Mouse (Mus musculus): ENCODE measurements at regions not wholly inside any gene's neighbourhood (a gene's known extent, or its start where the extent isn't known, plus 50 kb on each side); places are given as distances from the start of the nearest gene placed in this dataset.
"Not testable (repeated sequence)": the region's sequence is repeated elsewhere in the genome, so short reads cannot be mapped to it uniquely, and the experiment has no call there.

GRCm38 (mm10) chr17:49291636-49292035 is 136.5 kb upstream of the Mocs1 start:
- no peak overlapping the region for H3K27ac ChIP-seq
- no peaks in the 10 kb centered on the region for H3K36me3 ChIP-seq
- no peak overlapping the region for H3K4me2 ChIP-seq (replicated peaks)
- no peak overlapping the region for H3K9ac ChIP-seq
- WGBS, result 57% methylated on average over 3 of the region's 3 CpGs
- no peak overlapping the region for H3K4me3 ChIP-seq
- H3K9me3 ChIP-seq (replicated peaks), result 0 out of 2 replicates have a peak, but pooled peaks cover 2% of the 10 kb centered on the region
- no peaks in the 10 kb centered on the region for H3K4me1 ChIP-seq
- ATAC-seq (ENCODE audit: low FRiP score), result no peak
- no peaks in the 10 kb centered on the region for H3K27me3 ChIP-seq

DNA sequence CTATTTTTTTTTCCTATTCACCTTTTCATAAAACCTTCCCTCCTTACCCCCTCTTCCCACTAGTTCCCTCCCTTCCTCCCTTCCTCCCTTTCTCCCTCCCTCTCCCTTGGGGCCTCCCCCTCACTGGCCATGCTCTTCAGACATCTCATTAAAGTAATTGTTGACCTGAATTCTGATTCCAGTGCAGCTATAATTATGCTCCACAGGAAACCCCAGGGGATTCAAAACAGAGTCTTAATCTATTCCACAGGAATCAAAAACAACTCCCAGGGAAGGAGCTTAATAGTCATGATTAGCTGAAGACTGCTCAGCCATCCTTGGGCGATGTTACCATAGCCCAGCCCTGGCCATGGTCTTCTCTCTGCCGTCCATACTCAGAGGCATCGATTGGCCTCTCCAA is 123.7 kb upstream of the Mocs1 start:
- Histone ChIP-seq H3K36me3 (no peaks in the 10 kb centered on the region), H3K4me1 (no peaks in the 10 kb centered on the region), H3K4me2 (replicated peaks) (no peak overlapping the region), H3K27me3 (no peaks in the 10 kb centered on the region), H3K9me3 (replicated peaks) (no peaks in the 10 kb centered on the region), H3K4me3 (no peak overlapping the region), H3K27ac (no peak overlapping the region), H3K9ac (no peak overlapping the region)
- ATAC-seq (ENCODE audit: low FRiP score), result no peak
- 81% methylated on average over 3 of the region's 3 CpGs for WGBS

- no peak for ATAC-seq (ENCODE audit: low FRiP score)
- H3K9me3 ChIP-seq (replicated peaks), result no peaks in the 10 kb centered on the region
- H3K27me3 ChIP-seq, result no peaks in the 10 kb centered on the region
Observed at GRCm38 (mm10) chr17:49305116-49305515, 123.0 kb upstream of the Mocs1 start.

GRCm38 (mm10) chr17:49309079-49309478 is 119.1 kb upstream of the Mocs1 start:
- no peaks in the 10 kb centered on the region for H3K9me3 ChIP-seq (replicated peaks)
- H3K4me1 ChIP-seq, result no peaks in the 10 kb centered on the region
- no peaks in the 10 kb centered on the region for H3K36me3 ChIP-seq
- 37% methylated on average over 5 of the region's 5 CpGs for WGBS
- no peak overlapping the region for H3K9ac ChIP-seq
- H3K27ac ChIP-seq, result no peak overlapping the region
- no peaks in the 10 kb centered on the region for H3K27me3 ChIP-seq
- H3K4me2 ChIP-seq (replicated peaks), result 0 out of 2 replicates have a peak overlapping the region, but pooled peaks have one; percentile 31
- peak; percentile 83 for ATAC-seq (ENCODE audit: low FRiP score)
- 0 out of 2 replicates have a peak overlapping the region, but pooled peaks have one; percentile 4 for H3K4me3 ChIP-seq

More at GRCm38 (mm10) chr17:49305116-49305515, 123.0 kb upstream of the Mocs1 start:
- no peaks in the 10 kb centered on the region for H3K4me1 ChIP-seq
- H3K4me3 ChIP-seq, result no peak overlapping the region
- no peak overlapping the region for H3K27ac ChIP-seq
- WGBS, result 77% methylated on average over 6 of the region's 6 CpGs
- H3K36me3 ChIP-seq, result no peaks in the 10 kb centered on the region
- no peak overlapping the region for H3K9ac ChIP-seq
- H3K4me2 ChIP-seq (replicated peaks), result no peak overlapping the region

DNA sequence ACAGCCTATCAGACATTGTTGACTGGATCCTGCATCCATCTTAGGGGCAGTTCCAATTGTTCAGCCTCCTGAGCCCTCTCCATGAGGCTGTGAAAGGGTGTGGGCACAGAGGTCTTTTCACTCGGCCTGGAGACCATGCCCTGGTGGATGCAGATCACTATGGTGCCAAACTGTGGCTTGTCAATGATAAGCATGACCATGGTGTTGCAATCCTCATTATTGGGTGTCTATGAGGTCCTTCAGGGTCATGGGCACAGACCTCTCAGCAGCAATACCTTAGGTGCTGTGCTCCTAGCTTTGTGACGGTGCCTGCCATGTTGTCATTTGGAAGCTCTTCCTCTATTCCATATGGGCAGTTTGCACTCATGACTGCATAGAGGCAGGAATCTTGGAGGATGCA is 114.0 kb upstream of the Mocs1 start:
- ATAC-seq (ENCODE audit: low FRiP score), result no peak
- Histone ChIP-seq H3K4me2 (replicated peaks) (no peak overlapping the region), H3K9ac (no peak overlapping the region), H3K27me3 (no peaks in the 10 kb centered on the region), H3K9me3 (replicated peaks) (no peaks in the 10 kb centered on the region), H3K4me3 (no peak overlapping the region), H3K27ac (no peak overlapping the region), H3K4me1 (no peaks in the 10 kb centered on the region), H3K36me3 (no peaks in the 10 kb centered on the region)
- 75% methylated on average over 2 of the region's 2 CpGs for WGBS

DNA sequence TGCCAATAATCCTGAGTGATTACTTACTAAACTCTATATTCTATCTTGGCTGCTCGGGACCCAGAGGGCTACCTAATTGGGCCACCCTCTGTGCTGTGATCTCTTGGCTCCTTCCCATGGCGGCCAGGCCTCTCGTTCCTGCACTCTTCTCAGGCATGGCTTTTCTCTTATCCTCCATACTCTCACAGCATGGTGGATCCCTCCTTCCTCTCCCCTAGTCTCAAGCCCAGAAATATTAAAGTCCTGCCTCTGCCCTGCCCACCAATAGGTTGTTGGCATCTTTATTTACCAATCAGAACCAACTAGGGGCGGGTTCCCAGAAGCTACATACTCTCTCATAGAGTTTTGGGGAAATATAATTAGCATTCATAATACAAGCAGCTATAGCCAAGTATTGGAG is 100.6 kb upstream of the Mocs1 start:
- Histone ChIP-seq H3K27ac (no peak overlapping the region), H3K4me3 (no peak overlapping the region), H3K27me3 (no peaks in the 10 kb centered on the region), H3K4me2 (replicated peaks) (no peak overlapping the region), H3K36me3 (no peaks in the 10 kb centered on the region), H3K9ac (no peak overlapping the region), H3K4me1 (no peaks in the 10 kb centered on the region), H3K9me3 (replicated peaks) (0 out of 2 replicates have a peak, but pooled peaks cover 3% of the 10 kb centered on the region)
- 73% methylated on average over 4 of the region's 4 CpGs for WGBS
- ATAC-seq (ENCODE audit: low FRiP score), result no peak

DNA sequence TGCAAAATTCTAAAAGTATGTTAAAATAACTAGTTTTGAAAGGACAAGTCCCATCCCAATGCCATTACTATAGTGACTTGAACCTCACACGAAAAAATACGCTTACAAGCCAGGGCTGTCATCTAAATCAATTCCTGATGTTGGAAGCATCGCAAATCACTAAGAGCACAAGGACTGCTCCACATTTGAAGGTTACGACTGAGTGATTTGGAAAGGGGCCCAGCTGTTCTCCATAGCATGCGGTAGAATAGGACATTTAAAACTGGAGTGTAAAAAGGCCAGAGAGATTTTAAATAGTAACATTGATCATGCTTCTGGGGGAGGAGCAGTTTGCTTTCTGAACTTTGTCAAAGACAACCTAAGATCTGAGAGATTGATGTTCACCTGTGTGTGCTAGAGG is 92.8 kb upstream of the Mocs1 start:
- no peak for ATAC-seq (ENCODE audit: low FRiP score)
- Histone ChIP-seq H3K4me3 (no peak overlapping the region), H3K27ac (no peak overlapping the region), H3K4me2 (replicated peaks) (no peak overlapping the region), H3K36me3 (no peaks in the 10 kb centered on the region), H3K9ac (no peak overlapping the region), H3K4me1 (no peaks in the 10 kb centered on the region), H3K27me3 (no peaks in the 10 kb centered on the region), H3K9me3 (replicated peaks) (no peaks in the 10 kb centered on the region)
- WGBS, result 70% methylated on average over 5 of the region's 5 CpGs

DNA sequence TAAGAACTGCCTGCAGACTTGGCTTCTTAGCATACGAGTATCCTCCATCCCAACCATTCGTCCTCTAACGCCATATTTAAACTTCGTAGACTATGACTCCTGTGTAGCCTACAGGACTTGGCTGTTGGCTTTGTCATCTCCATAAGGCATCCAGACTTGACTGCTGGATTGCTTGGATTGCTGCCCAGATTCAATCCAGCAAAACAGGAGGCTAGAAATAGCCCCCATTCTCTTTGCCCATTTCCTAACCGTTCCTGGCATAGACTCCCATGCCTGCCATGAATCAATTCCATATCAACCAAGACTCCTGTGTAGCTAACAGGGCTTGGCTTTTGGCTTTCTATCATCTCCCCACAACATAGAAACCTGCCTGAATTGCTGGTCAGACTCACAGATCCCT is 90.3 kb upstream of the Mocs1 start:
- Histone ChIP-seq H3K9ac (no peak overlapping the region), H3K27me3 (no peaks in the 10 kb centered on the region), H3K36me3 (no peaks in the 10 kb centered on the region), H3K4me1 (no peaks in the 10 kb centered on the region), H3K27ac (no peak overlapping the region), H3K4me2 (replicated peaks) (no peak overlapping the region), H3K9me3 (replicated peaks) (no peaks in the 10 kb centered on the region), H3K4me3 (no peak overlapping the region)
- no peak for ATAC-seq (ENCODE audit: low FRiP score)
- 97% methylated on average over 5 of the region's 5 CpGs for WGBS

DNA sequence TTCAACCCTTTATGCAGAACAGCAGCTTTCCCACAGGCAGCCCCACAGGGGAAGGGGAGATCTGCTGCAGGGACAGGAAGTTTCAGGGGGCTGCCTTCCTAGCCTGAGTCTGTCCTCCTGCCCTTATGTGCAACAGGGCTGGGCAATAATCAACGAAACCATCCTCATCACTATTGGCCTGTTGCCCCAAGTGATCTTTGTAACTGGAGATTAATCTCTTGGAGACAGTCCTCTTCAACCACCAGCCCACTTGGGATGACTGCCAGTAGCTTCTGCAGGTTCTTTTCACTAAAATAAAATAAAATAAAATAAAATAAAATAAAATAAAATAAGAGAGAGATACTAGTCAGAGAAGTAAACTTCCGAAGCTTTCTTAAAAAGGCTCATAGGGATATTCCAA is 85.5 kb upstream of the Mocs1 start:
- Histone ChIP-seq H3K9me3 (replicated peaks) (no peaks in the 10 kb centered on the region), H3K36me3 (no peaks in the 10 kb centered on the region), H3K27ac (no peak overlapping the region), H3K4me2 (replicated peaks) (no peak overlapping the region), H3K27me3 (no peaks in the 10 kb centered on the region), H3K4me3 (no peak overlapping the region), H3K9ac (no peak overlapping the region), H3K4me1 (no peaks in the 10 kb centered on the region)
- no peak for ATAC-seq (ENCODE audit: low FRiP score)
- WGBS, result 91% methylated on average over 2 of the region's 2 CpGs

- Histone ChIP-seq H3K27me3 (no peaks in the 10 kb centered on the region), H3K27ac (no peak overlapping the region), H3K4me3 (no peak overlapping the region), H3K4me2 (replicated peaks) (no peak overlapping the region), H3K9ac (no peak overlapping the region), H3K9me3 (replicated peaks) (no peaks in the 10 kb centered on the region), H3K36me3 (no peaks in the 10 kb centered on the region), H3K4me1 (no peaks in the 10 kb centered on the region)
- ATAC-seq (ENCODE audit: low FRiP score), result no peak
- WGBS, result 86% methylated on average over 5 of the region's 5 CpGs
Observed at GRCm38 (mm10) chr17:49346701-49347100, 81.5 kb upstream of the Mocs1 start.

DNA sequence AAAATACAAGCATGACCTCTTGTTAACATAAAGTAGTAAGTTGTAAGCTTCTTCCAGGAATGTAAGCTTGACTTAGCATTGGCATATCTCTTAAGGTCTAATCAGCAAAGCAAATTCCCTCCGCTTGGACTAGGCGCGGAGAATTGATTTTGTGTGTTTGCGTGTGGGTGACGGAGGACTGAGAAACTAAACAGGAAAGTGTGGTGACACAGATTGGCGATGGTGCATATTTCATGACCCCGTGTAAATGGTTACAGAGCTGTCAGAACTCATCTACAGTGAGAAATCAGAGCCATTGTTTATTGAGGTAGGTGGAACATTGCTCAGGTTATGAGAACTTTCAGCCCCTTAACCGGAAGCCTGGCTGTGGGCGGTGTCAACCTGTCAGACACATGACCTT is 78.8 kb upstream of the Mocs1 start:
- no peak for ATAC-seq (ENCODE audit: low FRiP score)
- H3K9ac ChIP-seq, result no peak overlapping the region
- H3K9me3 ChIP-seq (replicated peaks), result no peaks in the 10 kb centered on the region
- no peak overlapping the region for H3K4me2 ChIP-seq (replicated peaks)
- 71% methylated on average over 9 of the region's 9 CpGs for WGBS
- no peak overlapping the region for H3K27ac ChIP-seq
- H3K27me3 ChIP-seq, result no peaks in the 10 kb centered on the region
- no peaks in the 10 kb centered on the region for H3K36me3 ChIP-seq
- H3K4me3 ChIP-seq, result no peak overlapping the region
- no peaks in the 10 kb centered on the region for H3K4me1 ChIP-seq

- H3K4me1 ChIP-seq, result no peaks in the 10 kb centered on the region
- H3K27ac ChIP-seq, result no peak overlapping the region
- no peaks in the 10 kb centered on the region for H3K9me3 ChIP-seq (replicated peaks)
- H3K36me3 ChIP-seq, result no peaks in the 10 kb centered on the region
- no peak overlapping the region for H3K9ac ChIP-seq
- no peak overlapping the region for H3K4me3 ChIP-seq
- no peaks in the 10 kb centered on the region for H3K27me3 ChIP-seq
- no peak for ATAC-seq (ENCODE audit: low FRiP score)
- no peak overlapping the region for H3K4me2 ChIP-seq (replicated peaks)
Observed at GRCm38 (mm10) chr17:49359212-49359611, 69.0 kb upstream of the Mocs1 start.

DNA sequence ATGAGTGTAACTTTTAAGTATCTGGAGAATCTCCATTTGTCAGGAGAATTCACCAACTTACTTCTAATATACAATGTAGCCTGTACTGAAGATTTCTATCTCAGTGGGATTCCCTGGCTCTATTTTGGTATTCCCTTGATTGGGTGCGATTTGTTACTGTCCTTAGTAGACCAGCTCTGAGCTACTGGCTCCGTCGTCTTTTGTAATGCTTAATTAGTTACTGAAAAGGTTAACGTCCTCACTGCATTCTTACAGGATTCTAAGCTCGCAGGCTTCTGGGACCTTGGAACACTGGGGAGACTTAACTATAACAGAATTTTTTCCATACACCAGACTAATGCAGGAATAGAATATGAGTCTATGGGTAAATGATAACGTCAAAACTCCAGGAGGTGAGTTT is 67.9 kb upstream of the Mocs1 start:
- ATAC-seq (ENCODE audit: low FRiP score); H3K4me1 ChIP-seq: not testable (repeated sequence)
- WGBS, result 26% methylated on average over 6 of the region's 6 CpGs

GRCm38 (mm10) chr17:49367791-49368190 is 60.4 kb upstream of the Mocs1 start:
- no peak for ATAC-seq (ENCODE audit: low FRiP score)
- no peak overlapping the region for H3K27ac ChIP-seq
- H3K4me1 ChIP-seq, result no peaks in the 10 kb centered on the region
- no peaks in the 10 kb centered on the region for H3K36me3 ChIP-seq
- no peaks in the 10 kb centered on the region for H3K9me3 ChIP-seq (replicated peaks)
- H3K4me2 ChIP-seq (replicated peaks), result no peak overlapping the region
- no peak overlapping the region for H3K4me3 ChIP-seq
- H3K9ac ChIP-seq, result no peak overlapping the region
- WGBS, result 81% methylated on average over 4 of the region's 4 CpGs
- H3K27me3 ChIP-seq, result no peaks in the 10 kb centered on the region; the same call in 1 of the 2 replicates

More for the DNA sequence above, 67.9 kb upstream of the Mocs1 start:
- H3K4me3 ChIP-seq; H3K4me2 ChIP-seq (replicated peaks); H3K27me3 ChIP-seq; H3K27ac ChIP-seq; H3K9ac ChIP-seq; H3K36me3 ChIP-seq; H3K9me3 ChIP-seq (replicated peaks): not testable (repeated sequence)
